Mouse (Mus musculus) cerebellum, adult 9-11 months (tissue): ENCODE measurements around the gene Hic1.

Source experiments
- DNase-seq: peaks from one replicate; pipeline ENCODE4 v3.0.0; 2022

Hic1 gene

DNA sequence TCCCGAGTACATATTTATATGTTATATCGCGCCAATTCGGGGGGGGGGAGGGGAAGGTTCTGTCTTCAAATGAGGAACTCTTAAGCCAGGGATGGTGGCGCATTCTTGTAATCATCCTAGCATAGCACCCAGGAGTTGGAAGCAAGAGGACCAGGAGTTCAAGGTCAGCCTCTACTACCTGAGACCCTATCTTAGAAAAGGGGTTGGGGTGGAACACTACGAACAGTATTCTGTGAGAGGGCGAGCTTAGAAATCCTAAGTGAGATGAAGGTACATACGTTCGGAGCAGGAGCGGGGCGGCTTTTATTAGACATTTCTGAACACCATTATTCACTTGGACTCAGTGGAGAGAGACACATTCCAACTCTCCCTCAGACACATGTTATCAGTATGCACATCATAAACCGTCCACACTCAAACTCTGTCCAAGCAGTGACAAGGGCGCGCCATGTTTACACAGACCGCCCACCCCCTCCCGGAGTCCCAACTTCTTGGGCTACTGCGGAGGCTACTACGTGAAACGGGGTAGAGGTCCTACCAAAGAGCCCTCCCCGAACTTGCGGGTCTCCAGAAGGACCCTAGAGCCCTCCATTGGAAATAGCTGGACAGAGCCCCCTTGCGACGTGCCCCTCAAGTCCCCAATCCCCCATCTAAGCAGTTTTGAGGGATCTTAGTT is at the start of gene Hic1:
Hic1 (minus strand) TSS at position 115 of the 676 bp plus-strand sequence.
- peak; percentile 66 for DNase-seq

DNA sequence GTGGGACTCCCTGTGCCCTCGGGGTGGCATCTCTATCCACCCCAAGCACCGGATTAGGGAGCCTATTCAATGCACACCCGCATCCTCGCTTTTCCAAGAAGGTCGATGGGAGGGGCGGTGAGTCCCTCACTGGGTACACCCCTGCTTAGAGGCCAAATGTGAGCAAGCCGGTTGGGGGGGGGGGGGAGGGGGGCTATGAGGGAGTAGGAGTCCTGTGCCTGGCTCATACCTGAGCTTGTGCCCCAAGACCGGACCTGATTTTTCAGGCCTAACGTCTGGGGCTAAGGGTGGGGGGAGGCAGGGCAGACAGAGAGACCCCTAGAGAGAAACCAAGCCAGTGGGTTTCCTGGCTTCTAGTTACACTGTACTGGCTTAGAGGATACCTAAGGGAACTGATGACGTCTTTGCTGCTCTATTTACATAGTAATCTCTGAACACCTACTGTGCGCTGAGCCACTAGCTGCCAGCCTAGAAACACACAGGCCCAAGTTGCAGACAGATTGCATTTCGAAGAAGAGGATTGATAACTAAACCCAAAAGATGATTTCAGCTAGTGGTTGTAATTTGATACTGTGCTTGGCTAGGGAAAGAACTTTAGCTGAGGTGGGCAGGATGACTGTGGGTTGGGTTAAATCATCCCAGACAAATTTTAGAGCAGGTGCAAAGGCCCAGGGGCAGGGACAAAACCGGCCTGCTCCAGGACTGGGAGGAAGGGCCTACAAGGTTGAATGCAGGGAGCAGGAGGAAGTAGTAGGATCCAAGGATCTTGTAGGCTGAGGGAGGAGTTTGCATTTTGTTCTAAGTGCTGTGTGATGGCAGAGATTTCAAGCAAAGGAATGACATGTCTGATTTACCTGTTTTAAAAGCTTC is 45.0 kb upstream of the Hic1 start:
- no peak for DNase-seq

DNA sequence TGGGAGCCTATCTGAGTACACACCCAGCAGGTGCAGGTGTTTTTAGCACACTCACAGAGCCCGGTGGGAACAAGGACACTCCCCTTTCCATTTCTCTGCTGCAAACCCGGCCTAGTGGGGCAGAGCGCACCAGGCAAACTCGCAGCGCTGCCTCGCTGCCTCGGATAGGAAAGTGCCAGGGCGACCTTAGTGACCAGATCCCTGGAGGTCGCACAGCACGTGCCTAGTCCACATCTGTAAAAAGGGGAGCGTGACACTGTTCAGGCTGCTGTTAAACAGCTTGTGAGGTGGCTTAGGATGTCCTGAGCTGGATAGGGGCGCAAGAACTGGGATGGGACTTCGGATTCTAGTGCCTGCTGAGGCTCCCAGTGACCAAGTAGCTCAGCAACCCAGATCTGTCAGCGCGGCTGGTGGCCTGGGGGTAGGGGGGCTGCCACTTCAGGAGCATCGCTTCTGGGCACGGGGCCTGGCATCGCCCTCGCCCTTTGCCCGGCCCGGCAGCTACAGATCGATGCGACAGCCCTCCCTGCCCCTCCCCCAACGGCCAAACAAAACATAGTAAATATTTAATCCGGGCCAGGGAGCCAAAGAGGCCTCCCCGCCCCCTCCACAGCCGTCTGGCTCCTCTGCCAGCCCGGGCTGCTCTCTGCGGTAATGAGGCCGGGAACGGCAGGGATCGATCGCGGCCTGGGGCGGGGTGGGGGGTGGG is 44.2 kb upstream of the Hic1 start:
- DNase-seq: peak; percentile 79

DNA sequence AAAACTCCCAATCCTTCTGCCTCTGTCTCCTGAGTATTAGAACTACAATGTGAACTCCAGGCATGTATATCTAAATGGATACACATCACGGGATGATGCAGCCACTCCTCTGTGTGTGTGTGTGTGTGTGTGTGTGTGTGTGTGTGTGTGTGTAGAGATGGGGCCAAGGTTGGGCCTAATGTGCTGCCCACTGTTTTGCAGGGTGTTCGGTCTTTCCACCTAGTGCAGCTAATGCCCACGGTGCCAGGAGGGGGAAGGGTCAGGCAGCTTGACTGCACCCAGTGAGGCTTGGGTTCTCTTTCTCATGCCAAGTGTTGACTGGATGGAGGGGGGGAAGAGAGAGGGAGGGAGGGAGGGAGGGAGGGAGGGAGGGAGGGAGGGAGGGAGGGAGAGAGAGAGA is 43.6 kb upstream of the Hic1 start:
- DNase-seq: peak; percentile 74

DNA sequence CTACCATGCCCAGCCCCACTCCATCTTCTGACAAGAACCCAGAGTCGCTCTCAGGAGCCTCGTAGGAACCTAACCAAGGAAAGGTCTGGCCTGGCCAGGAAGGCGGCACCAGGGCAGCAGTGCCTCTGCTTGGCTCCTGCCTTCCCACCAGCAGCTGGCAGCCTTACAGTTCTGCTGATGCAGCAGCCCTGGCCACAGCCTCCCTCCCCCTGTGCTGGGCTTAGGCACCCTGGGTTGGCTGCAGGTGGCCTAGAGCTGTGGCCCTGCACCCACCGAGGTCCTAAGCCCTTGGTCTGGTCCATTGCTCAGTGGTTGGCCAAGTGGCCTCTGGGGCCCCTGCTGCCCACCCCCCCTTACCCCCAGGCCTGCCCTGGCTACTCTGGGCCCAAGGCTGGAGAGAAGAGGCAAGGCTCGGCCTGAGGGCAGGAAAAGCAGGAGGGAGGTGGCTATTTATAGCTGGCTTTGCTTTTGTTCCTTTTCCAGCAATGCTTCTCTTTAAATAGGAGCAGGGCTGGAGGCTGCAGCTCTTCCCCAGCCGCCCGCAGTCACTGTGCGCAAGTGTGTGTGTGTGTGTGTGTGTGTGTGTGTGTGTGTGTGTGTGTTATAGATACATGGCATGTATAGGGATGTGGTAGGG is 42.8 kb upstream of the Hic1 start:
- DNase-seq: peak; percentile 78

DNA sequence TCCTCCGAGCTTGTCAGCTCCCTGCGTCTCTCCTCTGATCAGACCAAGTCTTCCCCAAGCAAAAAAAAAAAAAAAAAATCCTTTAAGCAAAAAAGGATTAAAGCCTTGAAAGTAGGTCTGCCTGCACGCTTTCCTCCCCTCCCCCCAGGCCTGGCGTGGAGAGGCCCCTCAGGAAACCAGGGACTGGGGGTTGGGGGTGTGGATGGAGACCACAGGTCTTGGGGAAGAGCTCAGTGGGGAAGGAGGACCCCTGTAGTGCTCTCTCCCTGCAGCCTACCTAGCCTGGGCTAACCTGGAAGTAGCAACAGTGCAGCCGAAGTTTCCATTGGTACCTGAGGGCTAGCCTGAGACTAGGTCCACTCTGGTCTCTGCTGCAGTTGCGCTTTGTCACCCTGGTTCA is 41.4 kb upstream of the Hic1 start:
- peak; percentile 58 for DNase-seq

DNA sequence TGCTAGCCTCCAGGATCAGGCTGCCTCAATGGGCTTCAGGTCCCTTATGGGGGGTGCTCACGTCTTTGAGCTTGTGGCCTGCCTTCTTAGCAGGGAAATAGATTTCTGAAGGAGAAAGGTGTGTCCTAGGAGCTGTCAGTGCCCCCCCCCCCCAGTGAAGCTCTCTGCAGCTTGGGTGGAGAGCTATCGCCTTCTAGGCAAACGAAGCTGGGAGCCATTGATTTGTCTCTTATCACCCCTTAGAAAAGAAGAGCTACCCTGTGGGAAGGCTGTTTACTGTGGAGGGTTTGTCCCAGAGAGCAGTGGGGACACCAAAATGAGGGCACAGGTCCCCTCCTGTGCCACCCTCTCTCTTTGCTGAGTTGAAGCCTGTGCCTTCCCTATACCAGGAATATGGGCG is 40.8 kb upstream of the Hic1 start:
- DNase-seq: no peak

DNA sequence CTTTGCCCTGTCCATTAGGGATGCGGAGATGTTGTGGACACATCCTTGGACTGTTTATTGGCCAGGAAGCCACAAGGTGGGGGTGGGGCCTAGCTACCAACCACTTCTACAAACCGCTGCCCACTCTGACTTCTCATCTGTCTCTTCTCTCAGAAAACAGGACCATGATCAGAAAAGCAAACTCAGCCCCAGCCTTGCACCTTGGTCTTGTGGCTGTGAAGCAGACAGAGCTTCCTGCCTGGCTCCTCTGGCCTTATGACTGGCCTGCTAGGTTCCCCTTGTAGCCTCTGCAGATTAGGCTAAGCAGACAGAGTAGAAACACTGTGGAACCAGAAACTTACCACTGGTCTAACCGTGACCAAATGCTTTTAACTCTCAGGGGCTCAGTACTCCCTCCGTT is 40.0 kb upstream of the Hic1 start:
- peak; percentile 31 for DNase-seq

DNA sequence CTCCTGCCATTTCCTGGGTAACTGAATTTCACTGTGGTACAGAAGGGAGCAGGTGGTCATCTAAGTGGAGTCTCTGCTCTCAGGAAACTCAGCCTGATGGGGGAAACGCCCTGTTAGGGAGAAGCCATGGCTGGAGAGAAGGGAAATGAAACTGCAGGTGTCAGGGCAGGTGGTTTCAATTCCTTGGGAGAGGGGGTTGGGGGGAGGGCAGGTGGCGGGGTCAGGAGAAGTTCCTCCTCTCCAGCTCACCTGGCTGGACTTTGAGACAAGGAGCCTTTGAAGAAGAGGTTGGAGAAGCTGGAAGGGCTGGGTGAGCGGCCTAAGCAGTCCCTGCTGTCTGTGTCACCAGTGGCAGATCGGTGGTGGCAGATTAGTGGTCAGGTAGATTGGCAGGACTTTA is 37.0 kb upstream of the Hic1 start:
- peak; percentile 44 for DNase-seq

DNA sequence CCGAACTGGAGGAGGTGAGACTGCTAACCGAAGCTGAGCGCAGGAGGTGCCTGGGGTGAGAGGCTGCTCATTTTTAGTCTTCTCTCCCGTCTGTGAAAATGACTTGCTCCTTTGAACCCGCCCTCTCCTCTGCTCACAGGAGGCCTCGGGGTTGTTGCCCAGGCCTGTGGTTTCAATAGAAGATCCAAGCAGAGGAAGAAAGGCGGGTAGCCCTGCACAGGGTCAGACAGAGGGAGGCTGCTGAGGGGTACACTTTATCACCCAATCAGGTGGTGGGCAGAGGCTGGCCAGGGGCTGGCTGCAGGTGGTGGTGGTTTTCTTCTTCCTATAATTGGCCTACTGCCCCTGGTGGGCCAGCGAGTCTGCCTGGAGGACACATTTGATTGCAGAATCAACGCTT is 35.2 kb upstream of the Hic1 start:
- DNase-seq: no peak

DNA sequence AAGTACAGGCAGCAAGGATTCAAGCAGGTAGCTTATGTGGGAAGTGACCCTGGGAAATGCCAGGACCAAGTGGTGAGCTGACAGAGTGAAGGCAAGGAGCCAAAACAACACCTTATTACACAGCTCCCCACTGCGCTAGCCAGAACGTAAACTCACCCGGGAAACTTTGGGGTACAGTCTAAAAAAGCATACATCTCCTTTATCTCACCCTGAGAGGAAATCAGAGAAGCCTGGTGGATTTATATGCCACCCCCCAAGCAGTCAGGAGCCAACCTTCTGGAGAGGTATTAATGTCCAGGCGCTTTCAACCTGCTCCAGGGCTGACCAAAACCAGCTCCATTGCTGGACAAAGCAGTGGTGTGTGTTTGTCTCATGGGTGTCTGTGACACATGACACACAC is 34.6 kb upstream of the Hic1 start:
- DNase-seq: peak; percentile 70

DNA sequence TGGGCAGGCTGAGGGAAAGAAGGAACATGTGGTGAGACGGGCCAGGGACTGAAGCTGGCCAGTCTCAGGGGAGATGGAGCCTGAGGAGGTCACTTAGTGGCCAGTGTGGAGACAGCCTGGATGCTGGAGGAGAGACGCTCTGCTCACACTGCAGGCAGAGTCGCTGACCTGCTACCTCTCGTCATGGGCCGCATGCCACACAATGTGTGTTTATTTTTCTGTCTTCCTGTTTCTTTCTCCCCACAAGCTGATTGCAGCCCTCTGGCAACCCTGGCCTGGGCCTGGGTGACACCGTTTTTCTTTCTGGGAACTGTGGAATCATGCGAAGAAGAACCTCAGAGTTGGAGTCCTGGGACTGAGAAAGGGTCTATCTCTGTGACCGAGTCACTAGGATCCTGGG is 32.4 kb upstream of the Hic1 start:
- DNase-seq: peak; percentile 52

DNA sequence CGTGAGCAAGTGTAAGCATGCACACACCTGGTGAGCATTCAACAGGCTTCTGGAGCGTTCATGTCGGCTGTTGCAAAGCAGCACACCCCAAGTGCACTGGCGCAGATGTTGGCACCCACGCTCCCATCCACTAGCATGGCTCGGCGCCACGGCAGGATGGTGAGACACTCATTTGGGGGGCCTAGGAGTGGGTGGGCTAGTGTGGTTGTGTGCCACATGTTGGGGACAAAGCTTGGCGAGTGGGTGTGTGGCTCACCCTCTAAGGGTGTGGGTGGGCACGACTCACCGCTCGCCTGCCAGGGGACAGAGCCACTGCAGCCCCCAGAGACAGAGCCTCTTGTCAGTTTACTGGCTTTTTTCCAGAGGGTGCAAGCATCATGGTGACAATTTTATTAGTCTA is 31.6 kb upstream of the Hic1 start:
- peak; percentile 73 for DNase-seq

DNA sequence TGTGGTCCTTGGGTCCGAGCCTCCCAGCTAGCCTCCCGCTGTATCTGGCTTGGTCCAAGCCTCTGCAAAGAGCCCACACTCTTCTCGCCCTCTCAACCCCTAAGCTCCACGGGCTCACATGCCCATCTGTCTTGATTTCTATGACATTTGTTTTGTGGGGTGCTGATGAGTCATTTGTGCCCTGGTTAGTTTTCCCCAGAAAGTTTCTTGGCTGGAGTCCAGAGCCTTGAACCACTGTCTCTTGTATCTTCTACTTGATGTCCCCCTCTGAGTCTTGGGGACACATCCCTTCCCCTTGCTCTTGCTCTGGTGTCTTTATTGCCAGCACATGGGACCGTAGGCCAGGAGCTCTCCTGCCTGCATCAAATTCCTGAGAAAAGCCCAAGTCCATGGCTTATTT is 30.6 kb upstream of the Hic1 start:
- DNase-seq: peak; percentile 55

DNA sequence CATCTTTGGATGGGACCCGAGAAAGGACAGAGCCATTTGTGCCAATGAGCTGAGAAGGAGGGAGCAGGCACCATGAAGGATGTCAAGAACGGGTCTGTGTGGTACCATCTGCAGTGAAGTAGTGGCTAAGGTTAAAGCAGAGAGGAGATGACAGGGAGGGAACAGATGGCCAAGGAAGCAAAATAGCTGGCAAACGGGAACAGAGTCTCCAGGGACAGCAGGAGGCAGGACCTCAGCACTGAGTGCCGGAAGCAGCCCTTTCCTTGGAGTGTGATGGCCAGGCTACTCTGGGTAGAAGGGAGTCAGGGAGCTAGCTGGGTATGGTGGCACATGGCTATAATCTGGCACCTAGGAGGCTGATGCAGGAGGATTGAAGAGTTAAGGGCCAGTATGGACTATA is 29.5 kb upstream of the Hic1 start:
- peak; percentile 89 for DNase-seq

DNA sequence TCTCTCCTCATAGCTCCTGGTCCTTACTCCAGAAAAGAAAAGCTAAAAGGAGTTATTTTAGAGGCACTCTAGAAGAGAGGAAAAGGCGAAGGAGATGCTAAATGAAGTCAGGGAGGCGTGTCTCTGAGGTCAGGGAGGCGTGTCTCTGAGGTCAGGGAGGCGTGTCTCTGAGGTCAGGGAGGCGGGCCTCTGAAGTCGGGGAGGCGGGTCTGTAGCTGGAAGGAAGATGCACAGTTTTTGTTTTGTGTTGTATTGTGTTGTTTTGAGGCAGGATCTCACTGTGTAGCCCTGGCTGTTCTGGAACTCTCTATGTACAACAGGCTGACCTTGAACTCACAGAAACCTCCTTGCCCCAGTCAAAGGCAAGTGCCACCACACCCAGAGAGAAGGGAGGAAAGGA is 28.6 kb upstream of the Hic1 start:
- peak; percentile 47 for DNase-seq

DNA sequence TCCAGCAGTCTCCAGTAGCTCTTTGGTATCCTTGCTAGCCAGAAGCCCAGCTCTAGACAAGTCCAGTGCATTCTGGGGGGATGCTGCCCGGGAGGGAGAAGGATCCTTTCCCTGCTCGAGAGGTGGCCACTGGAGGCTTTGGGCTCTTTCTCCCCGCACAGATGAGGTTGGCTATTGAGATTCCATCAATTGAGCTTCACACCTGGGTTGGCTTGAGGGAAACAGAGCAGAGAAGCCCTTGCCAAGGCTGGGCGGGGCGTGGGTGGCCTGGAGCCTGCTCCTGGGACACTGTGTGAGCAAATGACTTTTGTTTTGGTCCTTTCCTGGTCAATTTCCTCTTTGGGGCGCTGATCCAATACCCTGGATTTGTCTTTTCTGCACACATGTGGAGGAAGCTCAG is 26.8 kb upstream of the Hic1 start:
- peak; percentile 70 for DNase-seq

DNA sequence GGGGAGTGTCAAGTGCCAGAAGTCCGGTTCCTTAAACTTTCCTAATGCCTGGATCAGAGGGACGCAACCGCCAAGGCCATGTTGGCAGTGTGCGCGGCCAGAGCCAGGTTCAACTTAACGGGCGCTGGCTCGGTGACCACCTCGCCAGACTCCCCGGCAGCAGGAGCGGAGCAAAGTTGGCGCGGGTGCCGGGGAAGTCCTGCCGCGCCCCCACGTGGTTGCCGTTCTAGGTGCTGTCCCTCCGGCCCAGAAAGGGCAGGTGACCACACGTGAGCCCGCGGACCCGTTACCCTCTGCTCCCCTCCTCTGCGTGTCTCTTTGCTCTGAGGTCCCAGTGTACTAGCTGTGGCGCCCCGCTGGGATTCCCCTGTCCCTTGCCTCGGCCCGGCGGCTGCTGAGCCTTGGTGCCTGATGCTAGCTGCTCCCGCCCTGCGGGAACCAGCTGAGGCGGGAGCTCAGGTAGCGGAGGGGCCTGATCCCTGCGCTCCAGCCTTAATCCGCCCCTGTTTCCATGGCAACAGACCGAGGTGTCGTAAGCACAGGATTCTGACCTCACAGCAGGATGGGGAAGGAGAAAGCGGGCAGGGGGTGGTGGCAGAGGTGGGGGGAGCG is 25.6 kb upstream of the Hic1 start:
- peak; percentile 87 for DNase-seq

DNA sequence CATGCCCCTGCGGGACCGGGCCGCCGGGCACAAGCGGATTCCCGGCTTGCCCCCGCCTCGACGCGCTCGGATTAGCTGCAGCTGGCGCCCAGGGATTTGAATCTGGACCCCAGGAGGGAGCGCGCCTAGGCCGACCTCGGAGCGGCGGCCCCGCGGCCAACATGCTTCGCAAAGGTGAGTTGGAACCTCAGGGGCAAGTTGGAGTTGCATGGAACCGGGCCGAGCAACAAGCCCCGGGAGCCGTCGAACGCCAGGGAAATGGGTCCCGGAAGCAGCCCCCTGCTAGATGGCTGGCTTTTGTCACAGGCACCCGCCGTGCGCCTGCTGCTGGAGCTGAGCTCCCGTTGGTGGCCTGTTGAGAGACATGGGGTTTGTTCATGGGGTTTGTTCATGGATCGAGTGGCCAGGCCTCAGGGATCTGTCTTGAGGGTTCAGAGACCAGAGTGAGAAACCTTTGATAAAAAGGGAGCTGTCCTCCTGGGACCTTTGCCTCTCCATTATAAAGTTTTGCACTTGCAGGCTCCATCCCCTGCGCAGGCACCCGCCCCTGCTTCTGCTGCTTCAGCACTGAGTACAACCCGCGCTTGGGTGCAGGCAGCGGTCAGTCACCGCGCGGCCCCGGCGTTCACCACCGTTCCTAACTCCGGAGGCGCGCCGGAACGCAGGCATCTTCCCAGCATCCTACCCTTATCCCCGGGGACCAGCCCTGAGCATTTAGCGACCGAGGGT is 25.0 kb upstream of the Hic1 start:
- DNase-seq: peak; percentile 72

DNA sequence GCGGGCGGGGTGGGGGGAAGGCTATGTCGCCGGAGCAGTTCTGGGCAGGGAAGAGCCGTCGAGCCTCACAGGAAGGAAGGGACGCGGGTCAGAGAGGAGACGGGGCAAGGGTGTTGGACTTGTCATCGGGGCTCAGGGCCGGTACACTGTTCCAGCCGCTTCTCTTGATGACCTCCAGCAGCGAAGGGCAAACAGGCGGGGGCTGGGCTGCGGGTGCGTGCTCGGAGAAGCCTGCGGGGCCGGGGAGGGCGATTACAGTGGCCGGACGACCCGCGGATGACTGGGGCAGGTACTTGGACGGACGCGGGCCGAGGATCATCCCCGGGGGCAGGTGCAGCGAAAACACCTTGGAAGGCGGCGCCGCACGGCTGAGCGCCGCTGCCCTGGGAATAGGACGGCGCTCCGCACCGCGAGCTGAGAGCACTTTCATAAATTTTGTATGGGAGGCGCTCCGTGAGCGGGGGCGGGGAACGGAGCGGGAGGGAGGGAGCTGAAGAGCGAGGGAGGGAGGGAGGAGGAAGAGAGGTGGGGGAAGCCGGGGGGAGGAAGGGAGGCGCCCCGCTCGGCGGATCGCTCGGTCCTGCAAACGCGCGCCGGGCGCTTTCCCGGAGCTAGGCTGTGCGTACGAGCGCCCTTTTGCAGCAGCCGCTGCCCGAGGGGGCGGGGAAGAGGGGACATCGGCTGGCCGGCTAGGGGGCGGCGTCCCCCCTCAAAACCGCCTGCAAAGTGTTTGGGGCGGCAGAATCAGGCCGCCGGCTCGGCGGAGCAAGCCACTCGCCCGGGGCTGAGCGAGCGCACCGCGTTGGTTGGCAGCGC is 24.1 kb upstream of the Hic1 start, which contains the start of gene Rtn4rl1:
Rtn4rl1 (plus strand) TSS at position 528 of the 816 bp plus-strand sequence.
- peak; percentile 88 for DNase-seq
